Mouse (Mus musculus) liver, embryonic 13.5 days (tissue): ENCODE data around the gene Kirrel. TPM values are rescaled to one million over a fixed set of nuclear protein-coding genes. Genes with fewer than 3 reads are reported as not detected.

ENCODE experiments used
- ATAC-seq: fragments of 200-750 bp; cut with Nextera tagmentation; 2 replicates; pipeline ENCODE4 v1.8.0; 2017; ENCODE audit warnings: low read depth, mild to moderate bottlenecking, moderate number of reproducible peaks, moderate library complexity
- DNase-seq: peaks from one replicate; pipeline ENCODE4 v3.0.0; 2022
- H3K27ac ChIP-seq: fragments of 300-500 bp; sonication (generic); 2 replicates; pipeline ENCODE4 v1.5.1; 2015; ENCODE audit warnings: moderate library complexity, mild to moderate bottlenecking, inconsistent platforms
- H3K27me3 ChIP-seq: fragments of 300-500 bp; sonication (generic); 2 replicates; pipeline ENCODE4 v1.6.1; 2015; ENCODE audit warnings: mild to moderate bottlenecking, inconsistent platforms
- H3K36me3 ChIP-seq: fragments of 300-500 bp; sonication (generic); 2 replicates; pipeline ENCODE4 v1.6.1; 2015; ENCODE audit warnings: mild to moderate bottlenecking, inconsistent platforms
- H3K4me1 ChIP-seq: fragments of 300-500 bp; sonication (generic); replicated peaks from 2 replicates; pipeline ENCODE4 v1.6.1; 2015; ENCODE audit warnings: inconsistent platforms
- H3K4me2 ChIP-seq: fragments of 300-500 bp; sonication (generic); 2 replicates; pipeline ENCODE4 v1.6.1; 2015; ENCODE audit warnings: inconsistent platforms, mild to moderate bottlenecking, moderate library complexity
- H3K4me3 ChIP-seq: fragments of 300-500 bp; sonication (generic); replicated peaks from 2 replicates; pipeline ENCODE4 v1.5.1; 2015; ENCODE audit warnings: mild to moderate bottlenecking, inconsistent platforms
- H3K9ac ChIP-seq: fragments of 300-500 bp; sonication (generic); 2 replicates; pipeline ENCODE4 v1.6.1; 2015; ENCODE audit warnings: mild to moderate bottlenecking, inconsistent platforms
- H3K9me3 ChIP-seq: fragments of 300-500 bp; sonication (generic); replicated peaks from 2 replicates; pipeline ENCODE4 v1.6.1; 2016; ENCODE audit warnings: inconsistent platforms
- WGBS: fragments of 180-500 bp; shearing (Covaris S2); methylation state at CpG from one replicate; pipeline ENCODE4 v1.1.7; 2015; ENCODE audit not compliant: insufficient replicate concordance; 5-methylcytosine and 5-hydroxymethylcytosine counted together
- polyA plus RNA-seq: library from polyadenylated mRNA; unstranded; fragments of >200 nt; fragmentation: Nextera tagmentation; extraction: Ambion mirVana; gene quantifications from 2 replicates; pipeline ENCODE4 v1.2.1, GENCODE M21; 2015

Gene Kirrel
- polyA plus RNA-seq, 1 experiment from 2014 or later: 1.2 TPM

DNA sequence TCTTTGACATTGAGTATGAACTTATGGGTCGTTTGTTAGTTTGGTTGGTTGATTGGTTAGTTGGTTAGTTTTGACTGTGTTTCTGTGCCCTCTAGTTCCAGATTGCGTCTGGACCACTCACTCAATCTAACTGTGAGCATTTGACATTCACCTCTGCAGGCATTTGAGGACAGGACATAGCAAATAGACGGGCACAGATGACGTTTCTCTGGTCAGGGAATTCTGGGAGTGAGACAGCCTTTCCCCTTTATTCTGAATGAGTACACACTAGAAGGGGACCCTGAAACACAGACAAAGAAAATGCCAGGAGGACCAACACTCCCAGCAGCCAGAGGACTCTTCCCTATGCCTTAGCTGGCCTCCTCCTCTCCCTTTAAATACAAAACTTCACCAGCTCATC lies 2.1 kb upstream of the Kirrel start:
- DNase-seq: no peak
- Histone ChIP-seq H3K27me3 (peaks cover 59% of the 10 kb centered on the region), H3K9ac (no peak overlapping the region), H3K4me2 (no peak overlapping the region), H3K27ac (no peak overlapping the region), H3K9me3 (no peaks in the 10 kb centered on the region), H3K36me3 (no peaks in the 10 kb centered on the region), H3K4me3 (no peak overlapping the region), H3K4me1 (peaks cover 23% of the 10 kb centered on the region)
- WGBS: 51% methylated on average over 4 of the region's 4 CpGs
- ATAC-seq: no peak

DNA sequence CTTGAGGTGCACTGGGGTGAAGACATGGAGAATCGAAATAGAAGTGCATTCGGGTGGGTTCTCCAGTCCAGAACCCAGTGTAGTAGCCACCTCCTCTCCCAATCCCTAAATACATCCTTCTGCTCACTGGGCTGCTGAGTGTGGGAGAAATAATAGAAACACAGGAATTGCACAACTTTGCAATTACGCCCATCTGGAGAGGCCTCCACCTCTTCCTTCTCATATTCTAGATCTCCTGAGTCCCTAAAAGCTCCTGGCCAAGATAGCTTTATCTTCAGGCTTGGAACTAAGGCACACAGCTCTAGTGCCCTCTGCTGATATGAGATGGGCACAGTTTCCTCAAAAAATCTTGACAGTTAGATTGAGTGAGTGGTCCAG lies 880 bp upstream of the Kirrel start:
- Histone ChIP-seq H3K4me1 (peaks cover 32% of the 10 kb centered on the region), H3K27ac (no peak overlapping the region), H3K9ac (no peak overlapping the region), H3K27me3 (peaks cover 67% of the 10 kb centered on the region), H3K9me3 (no peaks in the 10 kb centered on the region), H3K36me3 (no peaks in the 10 kb centered on the region), H3K4me3 (no peak overlapping the region), H3K4me2 (peak overlapping the region; percentile 69; the same call in 1 of the 2 replicates)
- WGBS: 29% methylated on average over 3 of the region's 3 CpGs
- DNase-seq: no peak
- no peak for ATAC-seq

DNA sequence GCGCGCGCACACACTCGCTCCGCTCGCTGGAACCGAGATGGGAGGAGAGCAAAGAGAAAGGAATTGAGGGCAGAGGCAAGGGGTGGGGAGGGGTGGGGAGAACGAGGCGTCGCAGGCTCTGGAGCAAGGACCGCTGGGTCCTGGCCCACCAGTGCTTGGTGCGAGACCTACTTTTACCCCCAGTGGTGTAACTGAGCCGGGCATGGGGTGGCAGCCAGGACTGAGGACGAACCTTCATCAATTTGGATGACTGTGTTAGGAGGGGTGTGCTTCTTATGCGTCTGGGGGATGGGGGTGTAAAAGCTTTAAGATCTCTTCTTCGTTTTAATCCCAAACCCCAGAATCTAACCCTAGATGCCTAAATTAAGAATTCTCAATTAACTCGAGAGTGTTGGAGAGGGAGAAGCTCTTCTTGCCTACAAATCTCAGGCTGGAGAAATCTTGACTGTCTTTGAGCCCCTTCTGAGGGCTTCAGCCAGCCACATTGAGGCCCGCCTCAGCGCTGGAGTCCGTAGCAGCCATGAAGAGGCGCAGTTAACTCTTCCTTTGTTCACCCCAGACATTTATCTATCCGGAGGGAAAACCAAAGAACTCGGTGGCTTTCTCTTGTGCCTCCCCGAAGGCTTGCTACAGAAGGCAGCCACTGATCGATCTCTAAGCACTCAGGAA lies 356 bp upstream of the Kirrel start:
- peaks cover 67% of the 10 kb centered on the region for H3K27me3 ChIP-seq
- H3K4me3 ChIP-seq: peak overlapping the region; percentile 56
- no peak overlapping the region for H3K27ac ChIP-seq
- peaks cover 38% of the 10 kb centered on the region for H3K4me1 ChIP-seq
- 0 out of 2 replicates have a peak overlapping the region, but pooled peaks have one; percentile 49 for H3K9ac ChIP-seq
- no peaks in the 10 kb centered on the region for H3K36me3 ChIP-seq
- no peak for DNase-seq
- H3K4me2 ChIP-seq: peak overlapping the region; percentile 69
- ATAC-seq: no peak
- 2% methylated on average over 25 of the region's 25 CpGs for WGBS
- H3K9me3 ChIP-seq: no peaks in the 10 kb centered on the region

DNA sequence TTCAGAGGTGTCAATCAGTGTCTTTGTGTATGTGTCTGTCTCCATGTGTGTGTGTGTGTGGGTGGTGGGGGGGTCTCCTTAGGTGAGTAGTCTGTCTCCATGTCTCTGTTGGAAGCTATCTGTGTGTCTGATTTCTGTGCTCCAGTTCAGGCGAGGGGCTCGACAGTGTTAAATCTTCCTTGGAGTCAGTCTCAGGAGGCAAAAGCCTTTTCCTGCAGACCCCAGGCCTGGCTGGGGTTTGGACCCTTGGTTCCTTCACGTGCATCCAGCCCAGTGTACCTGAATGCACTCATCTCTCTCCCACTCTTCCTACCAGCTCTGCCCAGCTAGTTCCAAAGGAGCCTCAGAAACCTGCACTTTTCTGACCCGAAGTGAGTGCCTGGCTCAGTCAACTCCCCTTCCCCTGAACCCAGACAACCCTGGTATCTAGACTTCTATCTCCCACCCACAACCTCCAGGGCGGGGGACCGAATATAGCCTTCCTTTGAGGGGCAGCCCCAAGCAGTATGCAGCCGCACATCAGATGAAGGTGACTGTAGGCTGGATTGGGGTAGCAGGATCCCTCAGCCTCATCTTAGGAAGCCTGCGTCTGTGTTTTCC lies 961 bp downstream of the Kirrel start:
- 8% methylated on average over 8 of the region's 8 CpGs for WGBS
- peak overlapping the region; percentile 56 for H3K4me3 ChIP-seq
- H3K4me1 ChIP-seq: peaks cover 51% of the 10 kb centered on the region
- peaks cover 67% of the 10 kb centered on the region for H3K27me3 ChIP-seq
- ATAC-seq: no peak
- H3K27ac ChIP-seq: no peak overlapping the region
- H3K9ac ChIP-seq: peak overlapping the region; percentile 49
- H3K36me3 ChIP-seq: no peaks in the 10 kb centered on the region
- H3K4me2 ChIP-seq: peak overlapping the region; percentile 69
- DNase-seq: no peak
- H3K9me3 ChIP-seq: no peaks in the 10 kb centered on the region

DNA sequence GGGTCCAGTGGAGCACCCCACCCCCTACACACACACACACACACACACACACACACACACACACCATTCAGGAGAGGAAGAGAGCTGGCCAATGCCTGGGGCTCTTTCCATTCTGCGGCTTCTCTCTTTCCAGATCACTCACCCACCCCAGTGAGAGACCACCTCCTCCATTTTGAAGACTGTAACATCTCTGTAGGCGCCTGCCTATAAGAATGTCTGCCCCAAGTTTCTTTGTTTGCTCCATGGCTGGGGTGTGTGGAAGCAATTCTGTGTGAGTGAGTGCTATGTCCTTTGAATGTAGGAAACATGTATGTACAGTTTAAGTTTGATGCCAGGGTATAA lies 1.5 kb downstream of the Kirrel start:
- 8% methylated on average over 2 of the region's 2 CpGs for WGBS
- H3K9ac ChIP-seq: 0 out of 2 replicates have a peak overlapping the region, but pooled peaks have one; percentile 49
- peak overlapping the region; percentile 69 for H3K4me2 ChIP-seq
- no peak for ATAC-seq
- H3K27ac ChIP-seq: no peak overlapping the region
- no peaks in the 10 kb centered on the region for H3K36me3 ChIP-seq
- peak overlapping the region; percentile 56 for H3K4me3 ChIP-seq
- H3K27me3 ChIP-seq: peaks cover 67% of the 10 kb centered on the region
- peaks cover 51% of the 10 kb centered on the region for H3K4me1 ChIP-seq
- no peak for DNase-seq
- no peaks in the 10 kb centered on the region for H3K9me3 ChIP-seq

DNA sequence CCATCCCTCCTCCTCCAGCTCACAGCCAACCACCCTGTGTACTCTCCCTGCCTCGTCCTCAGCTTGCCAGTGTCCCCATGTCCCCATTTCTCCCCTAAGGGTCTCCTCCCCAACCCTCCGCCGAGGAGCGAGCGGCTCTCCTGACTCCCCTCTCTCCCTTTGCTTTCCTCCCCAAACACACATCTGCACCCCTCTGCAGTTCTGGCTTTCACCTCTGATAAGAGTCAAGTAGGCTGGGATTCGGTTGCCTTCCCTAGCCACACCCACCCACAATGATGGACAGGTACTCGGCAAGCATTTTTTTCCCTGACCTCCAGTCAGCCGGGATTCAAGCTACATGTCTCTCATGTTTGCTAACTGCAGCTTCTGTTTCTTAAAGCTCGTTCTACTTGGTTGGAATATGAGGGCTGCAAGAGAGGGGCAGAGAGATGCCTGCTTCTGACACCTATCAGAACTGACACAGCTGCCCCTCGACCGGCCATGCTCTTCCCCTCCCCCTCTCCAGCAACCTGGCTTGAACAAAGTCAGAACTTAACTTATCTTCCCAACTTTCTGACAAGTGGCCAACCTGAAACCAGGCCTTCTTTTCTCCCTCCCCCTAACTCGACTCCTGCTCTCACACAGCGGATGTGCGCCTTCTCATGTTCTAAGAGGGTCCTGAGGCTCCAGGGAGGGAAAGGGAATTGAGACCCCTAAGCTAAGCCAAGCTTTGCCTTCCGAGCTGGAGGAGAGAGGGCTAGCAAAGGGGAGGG lies 2.0 kb downstream of the Kirrel start:
- peaks cover 51% of the 10 kb centered on the region for H3K4me1 ChIP-seq
- H3K27me3 ChIP-seq: peaks cover 66% of the 10 kb centered on the region
- no peaks in the 10 kb centered on the region for H3K9me3 ChIP-seq

DNA sequence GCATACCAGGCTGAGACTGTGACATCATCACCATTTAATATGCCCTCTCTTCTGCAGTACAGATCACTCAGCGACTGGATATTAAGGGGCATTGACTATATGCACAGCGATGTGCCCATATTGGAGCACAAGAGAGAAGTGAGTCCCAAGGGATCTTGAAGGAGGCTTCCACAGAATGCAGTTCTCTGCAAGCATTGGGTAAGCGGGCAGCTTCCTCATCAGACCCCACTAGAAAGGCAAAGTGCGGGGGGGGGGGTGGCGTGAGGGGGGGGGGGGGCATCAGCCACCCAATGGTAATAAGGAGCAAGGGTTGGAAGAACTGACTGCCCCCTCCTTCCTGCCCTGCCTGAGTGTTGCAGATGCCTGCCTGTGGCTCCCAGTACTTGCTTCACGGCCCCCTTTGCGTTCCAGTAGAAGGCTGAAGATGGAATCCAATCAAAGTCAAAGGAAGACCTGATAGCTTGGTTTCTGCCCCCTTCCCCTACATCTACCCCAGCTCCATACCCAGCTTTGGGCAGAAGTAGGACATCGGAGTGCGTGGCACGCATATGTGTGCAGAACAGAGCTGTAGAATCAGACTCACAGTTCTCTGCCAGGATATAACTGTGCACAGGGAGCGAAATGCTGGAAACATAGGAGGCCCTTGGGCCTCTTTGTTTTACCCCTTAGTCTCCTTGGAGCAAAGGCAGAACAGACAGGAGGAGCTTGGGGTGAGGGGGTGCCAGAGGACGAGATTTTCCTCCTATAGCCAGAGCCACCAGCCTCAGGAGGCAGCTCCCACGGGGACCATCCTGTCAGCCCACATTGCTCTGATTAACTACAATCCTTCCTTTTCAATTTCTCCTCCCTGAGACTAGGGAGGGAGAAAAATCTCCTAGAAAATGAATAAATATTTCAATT lies 3.1 kb downstream of the Kirrel start:
- H3K4me3 ChIP-seq: 0 out of 2 replicates have a peak overlapping the region, but pooled peaks have one; percentile 56
- 57% methylated on average over 12 of the region's 13 CpGs for WGBS

More for the DNA sequence above, 2.0 kb downstream of the Kirrel start:
- Histone ChIP-seq H3K27ac (no peak overlapping the region), H3K4me3 (peak overlapping the region; percentile 56), H3K9ac (0 out of 2 replicates have a peak overlapping the region, but pooled peaks have one; percentile 49), H3K4me2 (peak overlapping the region; percentile 69), H3K36me3 (no peaks in the 10 kb centered on the region)
- ATAC-seq: no peak
- WGBS: 4% methylated on average over 14 of the region's 15 CpGs
- no peak for DNase-seq

DNA sequence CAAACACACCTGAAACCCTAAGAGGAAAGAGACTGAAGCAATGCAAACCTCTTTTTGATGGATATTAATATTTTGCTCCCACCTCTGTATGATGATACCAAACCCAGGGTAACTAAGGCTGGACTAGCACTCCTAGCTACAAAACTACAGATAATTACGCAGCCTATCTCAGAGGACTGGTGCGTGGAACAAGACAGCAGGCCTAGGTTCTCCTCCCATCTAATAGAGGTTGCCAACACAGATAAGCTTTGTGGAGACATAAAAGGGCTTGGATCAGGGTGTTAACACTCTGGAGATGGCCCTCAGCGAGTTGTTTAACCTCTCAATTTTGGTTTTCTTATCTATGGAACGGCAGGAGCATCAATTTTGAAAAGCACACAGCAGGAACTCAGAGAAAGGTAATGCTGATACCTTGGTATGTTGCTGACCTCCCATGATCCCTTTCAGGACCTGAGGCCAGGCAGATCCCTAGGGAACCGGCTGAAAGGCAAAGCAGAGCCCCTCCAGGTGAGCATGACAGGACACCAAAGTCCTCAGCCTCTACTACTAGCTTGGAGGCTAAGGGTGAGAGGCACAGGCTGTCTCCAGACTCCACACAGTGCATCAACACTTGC lies 5.0 kb downstream of the Kirrel start:
- Histone ChIP-seq H3K27ac (no peak overlapping the region), H3K36me3 (no peaks in the 10 kb centered on the region), H3K4me1 (peaks cover 49% of the 10 kb centered on the region), H3K4me2 (no peak overlapping the region), H3K9me3 (no peaks in the 10 kb centered on the region), H3K27me3 (peaks cover 36% of the 10 kb centered on the region), H3K9ac (no peak overlapping the region), H3K4me3 (no peak overlapping the region)
- WGBS: 14% methylated on average over 5 of the region's 5 CpGs
- DNase-seq (no peak), ATAC-seq (peak; percentile 84)

More for the DNA sequence above, 3.1 kb downstream of the Kirrel start:
- Histone ChIP-seq H3K4me1 (peaks cover 51% of the 10 kb centered on the region), H3K4me2 (peak overlapping the region; percentile 69), H3K27me3 (peaks cover 55% of the 10 kb centered on the region), H3K9me3 (no peaks in the 10 kb centered on the region), H3K27ac (no peak overlapping the region), H3K36me3 (no peaks in the 10 kb centered on the region), H3K9ac (no peak overlapping the region)
- ATAC-seq (no peak), DNase-seq (no peak)

DNA sequence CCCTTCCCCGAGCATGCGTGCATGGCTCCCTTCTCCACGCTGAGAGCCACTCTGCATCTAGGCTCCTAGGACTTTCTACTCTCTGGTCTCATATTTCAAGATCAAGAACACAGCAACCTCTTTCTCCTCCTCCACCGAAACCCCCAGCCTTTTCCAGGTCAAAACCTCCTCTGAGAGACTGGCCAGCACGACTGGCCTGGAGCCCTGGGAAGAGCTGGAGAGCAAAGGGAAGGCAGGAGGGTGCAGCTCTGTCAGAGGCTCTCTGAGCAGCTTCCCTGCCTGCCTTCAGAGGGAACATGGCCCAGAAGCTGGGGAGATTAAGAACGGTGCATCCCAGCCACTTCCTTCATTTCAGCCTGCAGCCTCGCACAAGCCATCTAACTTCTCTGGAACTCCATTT lies 5.8 kb downstream of the Kirrel start:
- Histone ChIP-seq H3K4me1 (peaks cover 45% of the 10 kb centered on the region), H3K27me3 (peaks cover 28% of the 10 kb centered on the region), H3K27ac (no peak overlapping the region), H3K9ac (no peak overlapping the region), H3K9me3 (no peaks in the 10 kb centered on the region), H3K36me3 (no peaks in the 10 kb centered on the region), H3K4me2 (no peak overlapping the region), H3K4me3 (no peak overlapping the region)
- WGBS: 54% methylated on average over 7 of the region's 7 CpGs
- ATAC-seq: no peak
- no peak for DNase-seq

DNA sequence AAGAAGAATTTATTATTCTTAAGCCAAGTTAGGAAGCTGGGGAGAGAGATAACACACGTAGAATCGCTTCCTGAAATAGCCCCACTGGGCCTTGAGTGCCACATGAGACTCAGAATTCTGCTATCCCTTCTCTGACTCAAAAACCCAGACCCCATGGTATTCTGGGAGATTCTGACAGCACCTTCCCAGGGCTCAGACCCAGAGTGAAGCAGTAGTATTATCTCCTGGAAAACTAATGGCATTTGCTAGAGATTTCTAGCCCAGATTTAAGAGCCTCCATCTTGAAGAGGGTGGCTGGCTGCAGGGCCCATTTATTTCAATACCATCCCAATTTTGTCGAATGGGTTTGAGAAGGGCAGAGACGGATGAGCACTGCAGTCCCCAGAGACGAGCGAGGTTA lies 6.9 kb downstream of the Kirrel start:
- DNase-seq: no peak

More for the DNA sequence above, 6.9 kb downstream of the Kirrel start:
- no peak for ATAC-seq
- H3K27me3 ChIP-seq: peaks cover 17% of the 10 kb centered on the region
- no peak overlapping the region for H3K9ac ChIP-seq
- H3K27ac ChIP-seq: no peak overlapping the region
- H3K4me3 ChIP-seq: no peak overlapping the region
- no peaks in the 10 kb centered on the region for H3K9me3 ChIP-seq
- H3K4me1 ChIP-seq: peaks cover 40% of the 10 kb centered on the region
- H3K4me2 ChIP-seq: no peak overlapping the region
- H3K36me3 ChIP-seq: no peaks in the 10 kb centered on the region
- 53% methylated on average over 6 of the region's 6 CpGs for WGBS
